Mouse (Mus musculus) adrenal gland, postnatal 4 days (tissue): ENCODE measurements at regions not wholly inside any gene's neighbourhood (a gene's known extent, or its start where the extent isn't known, plus 50 kb on each side); places are given as distances from the start of the nearest gene placed in this dataset.

Source experiments
- DNase-seq, 2 experiments: peaks; one replicate each; pipeline ENCODE4 v3.0.0; 2021 to 2022; ENCODE audit warnings: low spot score in 2 of 2, mixed read lengths in 2 of 2

- no peak for DNase-seq
Observed at GRCm38 (mm10) chr11:18821384-18821783, 197.4 kb downstream of the Meis1 start.

- no peak for DNase-seq
Observed at GRCm38 (mm10) chr11:18814110-18814509, 204.7 kb downstream of the Meis1 start.

GRCm38 (mm10) chr11:18767479-18767878 lies 251.3 kb downstream of the Meis1 start:
- no peak for DNase-seq

- no peak for DNase-seq
Observed at GRCm38 (mm10) chr11:18766458-18767016, 252.2 kb downstream of the Meis1 start.

DNA sequence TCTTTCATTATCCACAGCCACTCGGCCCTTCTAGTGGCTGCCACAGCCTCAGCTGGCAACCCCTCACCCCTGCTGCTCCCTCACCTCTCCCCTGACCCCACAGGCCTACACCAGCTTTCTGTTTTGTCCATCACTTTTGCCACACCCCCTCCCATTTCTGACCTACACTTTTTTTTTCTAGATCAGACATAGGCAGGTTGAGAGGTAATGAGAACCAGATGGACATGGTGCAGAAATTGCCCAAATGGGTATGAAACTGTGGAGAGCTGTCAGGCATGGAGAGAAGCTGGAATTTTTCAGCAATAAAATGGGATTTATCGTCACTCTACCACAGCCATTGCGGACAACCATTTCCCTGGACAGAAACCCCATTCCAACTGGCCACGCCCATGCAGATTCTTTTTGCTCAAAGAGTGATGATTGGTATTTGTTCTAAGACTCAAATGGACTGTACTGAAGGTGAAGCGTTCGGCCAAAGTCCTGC lies 260.2 kb downstream of the Meis1 start:
- no peak for DNase-seq

DNA sequence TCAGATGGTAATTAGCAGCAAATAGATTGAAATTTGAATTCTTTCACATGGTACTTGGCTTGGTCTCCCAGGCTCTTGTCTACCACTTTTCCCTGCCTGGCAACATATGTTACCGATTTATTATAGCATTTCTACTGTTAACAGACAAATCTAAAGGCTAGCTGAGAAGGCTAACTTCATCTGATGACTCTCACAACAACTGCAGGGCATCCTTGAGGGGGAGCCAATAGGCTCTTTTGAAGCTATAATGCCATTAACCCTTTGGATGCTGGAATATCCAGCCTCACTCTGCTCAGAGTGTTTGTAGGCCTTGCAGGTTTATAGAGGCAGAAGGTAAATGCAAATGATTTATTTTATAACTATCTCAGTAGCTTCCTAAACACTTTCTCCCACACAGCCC lies 262.2 kb downstream of the Meis1 start:
- no peak for DNase-seq

DNA sequence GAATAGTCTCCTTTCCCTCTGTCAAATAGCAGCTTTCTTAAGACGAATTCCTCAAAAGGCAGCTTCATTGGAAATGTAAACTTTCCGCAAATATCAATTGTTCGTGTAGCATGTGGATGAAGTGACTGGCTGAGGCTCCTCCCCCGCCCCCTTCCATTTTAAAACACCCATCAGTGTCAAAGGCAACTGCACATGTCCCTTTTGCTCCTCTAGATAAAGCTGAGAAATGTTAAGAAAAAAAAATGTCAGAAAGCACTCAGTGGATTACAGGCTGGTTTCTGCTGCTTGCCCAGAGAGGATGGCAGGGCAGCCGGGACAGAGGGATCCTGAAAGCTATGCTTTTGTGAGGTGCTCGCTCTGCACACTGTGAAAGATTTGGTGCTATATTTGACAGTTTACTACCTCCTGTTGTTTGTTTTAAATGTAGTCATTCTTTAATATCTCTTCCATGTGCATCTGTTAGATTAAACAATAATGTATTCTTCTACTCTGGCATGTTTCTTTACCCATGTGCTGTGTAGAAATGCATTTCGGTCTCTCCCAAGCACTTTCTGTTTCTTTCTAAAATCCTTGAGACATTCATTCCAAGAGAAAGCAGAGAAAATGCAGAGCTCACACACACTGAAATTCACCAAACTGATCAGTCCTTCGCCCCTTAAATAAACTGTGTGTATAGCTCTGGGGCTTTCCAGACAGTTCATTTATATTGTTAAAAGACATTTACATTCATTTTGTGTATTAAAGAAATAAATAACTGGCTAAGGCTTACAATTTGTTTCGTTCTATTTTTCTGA lies 263.9 kb downstream of the Meis1 start:
- no peak for DNase-seq

GRCm38 (mm10) chr11:18753856-18754255 lies 264.9 kb downstream of the Meis1 start:
- no peak for DNase-seq

GRCm38 (mm10) chr11:18753246-18753645 lies 265.5 kb downstream of the Meis1 start:
- no peak for DNase-seq

- DNase-seq: no peak
Observed at GRCm38 (mm10) chr11:18752512-18752911, 266.3 kb downstream of the Meis1 start.

DNA sequence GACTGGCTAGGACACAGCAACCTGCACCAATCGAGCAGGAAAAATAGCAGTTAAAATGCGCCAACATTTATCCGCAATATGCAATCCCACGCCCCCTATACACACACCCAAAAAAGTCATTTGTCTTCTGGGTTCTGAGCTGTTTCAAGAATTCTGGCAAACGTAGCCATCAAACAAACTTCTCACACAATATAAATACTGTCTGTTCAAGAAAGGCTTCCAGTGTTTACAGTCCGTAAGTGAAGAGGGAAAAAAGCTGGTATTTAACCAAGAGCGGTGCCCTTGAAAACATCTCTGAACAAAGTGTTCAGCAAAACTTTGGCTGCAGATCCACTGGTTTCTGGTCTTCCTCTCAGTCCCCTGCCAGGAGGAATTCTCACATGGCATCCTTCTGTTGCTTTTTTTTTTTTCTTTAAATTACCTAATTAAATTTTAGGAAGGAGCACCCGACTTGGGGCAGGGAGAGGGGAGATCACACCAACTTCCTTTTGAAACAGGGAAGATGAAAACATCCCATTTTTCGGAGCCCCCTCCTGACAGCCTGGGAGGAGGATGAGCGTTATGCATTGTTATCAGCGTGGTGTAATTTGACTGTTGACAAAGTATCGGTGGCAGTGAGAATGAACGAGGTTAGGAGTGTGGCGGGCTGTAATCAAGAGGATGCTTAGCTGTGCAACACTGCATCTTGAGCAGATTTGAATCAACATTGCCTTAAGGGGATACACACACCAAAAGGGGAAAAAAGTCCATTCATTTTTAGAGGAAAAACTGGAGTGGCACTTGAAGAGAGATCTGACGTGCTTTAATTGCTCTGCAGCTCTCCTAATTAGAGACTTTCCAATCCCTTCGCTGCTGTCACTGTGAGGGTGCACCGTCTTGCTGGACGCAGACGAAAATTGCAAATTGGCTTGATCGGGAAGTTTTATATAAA lies 267.6 kb downstream of the Meis1 start:
- DNase-seq: no peak

GRCm38 (mm10) chr11:18750080-18750375 lies 268.8 kb downstream of the Meis1 start:
- no peak for DNase-seq

DNA sequence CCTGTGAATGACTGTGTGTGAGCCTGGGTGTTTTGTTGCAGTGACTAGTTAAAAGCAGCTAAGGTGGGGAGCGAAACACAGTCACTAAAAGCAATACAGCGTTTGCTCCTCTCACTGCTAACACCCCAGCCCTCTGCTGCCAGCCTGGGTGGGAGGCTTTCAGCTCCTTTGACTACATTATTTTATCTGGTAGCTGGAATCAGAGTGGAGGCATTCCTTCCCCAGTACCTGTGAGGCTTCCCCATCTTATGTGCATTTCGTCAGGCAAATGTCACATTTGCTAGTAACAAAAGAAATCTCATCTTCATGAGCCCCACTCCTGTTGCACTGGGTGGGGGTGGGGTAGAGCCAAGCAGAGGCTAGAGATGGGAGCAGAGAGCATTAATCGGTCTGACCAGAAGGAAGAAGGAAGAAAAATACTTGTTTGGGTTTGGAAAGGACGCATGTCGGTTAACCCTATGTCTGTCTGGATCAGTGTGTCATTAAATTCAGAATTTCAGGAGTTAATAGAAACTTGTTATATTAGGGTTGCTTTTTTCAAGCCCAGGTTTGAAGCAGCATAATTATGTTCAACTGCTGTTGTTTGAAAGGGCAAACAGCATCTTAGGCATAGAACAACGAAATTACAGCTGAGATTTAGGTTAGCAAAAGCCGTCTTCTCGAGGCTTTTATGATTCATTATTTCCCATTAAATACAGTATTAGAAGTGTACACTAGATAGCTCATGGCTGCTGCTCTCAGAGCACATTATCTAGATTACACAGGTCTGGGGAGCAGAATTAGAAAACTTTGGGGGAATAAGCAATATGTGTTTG lies 269.3 kb downstream of the Meis1 start:
- no peak for DNase-seq

DNA sequence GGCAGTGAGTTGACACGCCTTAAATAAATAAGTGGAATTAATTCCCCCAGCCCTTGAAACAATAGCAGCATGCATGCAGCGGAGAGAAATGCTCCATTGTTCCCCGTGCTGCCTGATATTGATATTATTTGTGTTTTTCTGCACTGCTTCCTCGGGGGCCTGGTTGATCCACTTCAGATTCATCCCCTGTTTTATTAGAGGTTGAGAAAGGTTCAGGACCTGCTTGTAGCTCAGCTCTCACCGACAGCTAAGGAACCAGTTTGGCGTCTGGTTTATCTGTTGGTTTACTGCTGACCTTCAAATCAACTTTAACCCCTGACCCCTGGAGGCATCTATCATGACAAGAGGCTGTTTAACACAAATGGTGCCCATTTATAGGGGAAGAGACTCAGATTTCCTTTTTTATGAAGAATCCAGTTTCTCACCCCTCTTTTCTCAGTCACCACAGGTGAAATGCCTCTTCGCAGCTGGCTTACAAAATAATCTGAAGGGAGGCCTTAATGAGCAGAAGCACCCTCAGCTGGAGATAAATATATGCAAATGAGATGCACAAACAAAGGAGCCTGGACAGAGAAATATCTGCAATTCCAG lies 270.8 kb downstream of the Meis1 start:
- DNase-seq: no peak

GRCm38 (mm10) chr11:18747361-18747760 lies 271.4 kb downstream of the Meis1 start:
- DNase-seq: no peak

DNA sequence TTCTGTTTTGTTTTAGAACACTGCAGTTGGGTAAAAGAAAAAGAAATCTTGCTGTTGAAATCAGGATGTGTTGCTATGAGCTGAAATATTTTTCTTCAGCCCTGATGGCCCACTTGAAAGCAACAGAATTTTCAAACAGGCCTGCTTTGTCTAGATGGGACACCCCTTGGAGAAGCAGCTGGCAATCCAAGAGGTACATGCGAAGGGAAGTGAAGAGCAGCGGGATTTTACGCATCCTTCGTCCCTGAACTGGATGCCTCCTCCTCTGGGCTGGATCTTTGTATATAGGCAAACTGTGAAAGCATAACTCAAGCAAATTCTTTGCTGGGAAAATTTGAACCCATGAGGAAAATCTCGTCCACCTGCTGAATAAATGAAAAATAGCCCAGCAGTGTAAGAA lies 272.3 kb downstream of the Meis1 start:
- no peak for DNase-seq

DNA sequence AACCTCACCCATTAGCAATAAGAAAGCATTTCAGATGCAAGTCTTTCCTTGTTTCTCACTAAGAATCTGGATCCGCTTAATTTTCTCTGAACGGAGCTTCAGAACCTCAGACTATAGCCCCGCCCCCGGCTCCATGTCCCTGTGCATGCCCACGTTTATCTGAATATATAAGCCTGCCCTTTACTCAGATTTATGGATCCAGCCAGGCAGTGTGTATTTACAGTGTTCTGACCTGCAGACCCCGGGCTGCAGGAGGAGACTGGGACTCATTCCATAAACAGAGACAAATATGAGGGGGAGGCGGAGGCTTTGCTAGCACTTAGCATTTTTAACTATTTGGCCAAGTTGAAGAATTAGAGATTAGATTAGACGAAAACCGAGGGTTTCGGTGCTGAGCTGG lies 272.9 kb downstream of the Meis1 start:
- DNase-seq: no peak

GRCm38 (mm10) chr11:18734904-18735664 lies 283.7 kb downstream of the Meis1 start:
- DNase-seq: no peak

GRCm38 (mm10) chr11:18734075-18734474 lies 284.7 kb downstream of the Meis1 start:
- DNase-seq: no peak

DNA sequence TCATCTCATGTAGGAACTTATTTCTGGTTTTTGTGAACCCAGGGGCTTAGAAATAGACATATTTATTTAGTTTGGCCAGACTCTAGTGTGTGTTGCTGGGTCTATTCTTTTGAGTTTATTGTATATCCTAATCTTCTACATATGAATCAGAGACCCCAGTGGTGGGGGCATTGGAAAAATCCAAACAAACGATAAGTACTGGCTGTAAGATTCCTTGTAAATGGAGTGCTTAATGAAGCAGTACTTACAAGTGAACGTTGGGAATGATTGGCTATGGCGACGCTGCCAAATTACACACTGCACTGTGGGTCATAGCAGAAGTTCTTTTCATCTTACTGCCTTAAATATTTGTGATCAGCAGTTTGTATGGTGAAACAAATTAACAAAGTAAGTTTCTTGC lies 289.0 kb downstream of the Meis1 start:
- DNase-seq: no peak
